Mouse (Mus musculus) bone marrow, adult 2 months (tissue): ENCODE data around the gene Pdzd7. TPM values are rescaled to one million over a fixed set of nuclear protein-coding genes. Genes with fewer than 3 reads are reported as not detected.

Experiments
- H3K27ac ChIP-seq: fragments of 200-500 bp; 2 replicates; pipeline ENCODE4 v1.5.1; 2012; ENCODE audit warnings: low read depth, mild to moderate bottlenecking, control low read depth, inconsistent platforms, low read length; ENCODE audit not compliant: control insufficient read depth, poor library complexity, insufficient read depth
- H3K4me1 ChIP-seq: fragments of 200-500 bp; 2 replicates; pipeline ENCODE4 v1.6.1; 2011; ENCODE audit warnings: low read length; ENCODE audit not compliant: control insufficient read depth, insufficient read depth
- H3K4me3 ChIP-seq: fragments of 200-500 bp; replicated peaks from 2 replicates; pipeline ENCODE3; 2011; ENCODE audit warnings: mild to moderate bottlenecking, low read depth, low read length, control low read depth; ENCODE audit not compliant: control insufficient read depth
- CTCF ChIP-seq: fragments of 200-500 bp; IDR thresholded peaks from 2 replicates; pipeline ENCODE4 v1.5.1; 2011; ENCODE audit warnings: low read length, control low read depth; ENCODE audit not compliant: control insufficient read depth, insufficient read depth
- POLR2A ChIP-seq: fragments of 200-500 bp; IDR thresholded peaks from 2 replicates; pipeline ENCODE4 v1.6.1; 2011; ENCODE audit warnings: low read depth, mild to moderate bottlenecking, control low read depth, low read length, borderline replicate concordance; ENCODE audit not compliant: control insufficient read depth
- WGBS: fragments of 180-500 bp; shearing (Covaris S2); methylation state at CpG from one replicate; pipeline ENCODE4 v1.1.7; 2018; 5-methylcytosine and 5-hydroxymethylcytosine counted together
- polyA plus RNA-seq: library from polyadenylated mRNA; stranded (reverse); fragments of >200 nt; gene quantifications from 2 replicates; pipeline ENCODE4 v1.2.4, GENCODE M21; 2011; ENCODE audit warnings: low replicate concordance; ENCODE audit not compliant: missing spikeins, insufficient read depth, insufficient read length

The Pdzd7 gene
- polyA plus RNA-seq, 1 experiment, result not detected

DNA sequence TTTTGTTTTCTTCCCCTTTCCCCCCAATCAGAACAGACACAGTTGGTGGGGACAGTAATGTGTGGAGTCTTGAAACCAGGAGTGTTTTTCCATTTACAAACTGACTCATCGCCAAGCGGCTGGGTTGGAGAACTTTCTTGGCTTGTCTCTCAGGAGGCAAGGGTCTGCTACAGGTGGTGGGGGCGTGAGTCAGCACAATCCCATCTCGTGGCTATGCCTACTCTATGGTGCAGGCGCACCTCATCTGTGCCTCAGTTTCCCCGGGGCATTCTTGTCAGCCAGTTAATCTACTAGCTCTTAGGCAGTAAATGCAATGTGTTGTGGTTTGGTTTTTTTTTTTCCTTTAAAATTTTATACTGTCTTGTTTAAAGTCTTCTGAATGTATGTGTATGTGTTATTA is 62.2 kb downstream of the Pdzd7 start:
- Histone ChIP-seq H3K27ac (no peak overlapping the region), H3K4me3 (no peak overlapping the region), H3K4me1 (no peaks in the 10 kb centered on the region)
- WGBS, result 85% methylated on average over 6 of the region's 6 CpGs
- TF ChIP-seq POLR2A, result no peak
- no peak for TF ChIP-seq CTCF

DNA sequence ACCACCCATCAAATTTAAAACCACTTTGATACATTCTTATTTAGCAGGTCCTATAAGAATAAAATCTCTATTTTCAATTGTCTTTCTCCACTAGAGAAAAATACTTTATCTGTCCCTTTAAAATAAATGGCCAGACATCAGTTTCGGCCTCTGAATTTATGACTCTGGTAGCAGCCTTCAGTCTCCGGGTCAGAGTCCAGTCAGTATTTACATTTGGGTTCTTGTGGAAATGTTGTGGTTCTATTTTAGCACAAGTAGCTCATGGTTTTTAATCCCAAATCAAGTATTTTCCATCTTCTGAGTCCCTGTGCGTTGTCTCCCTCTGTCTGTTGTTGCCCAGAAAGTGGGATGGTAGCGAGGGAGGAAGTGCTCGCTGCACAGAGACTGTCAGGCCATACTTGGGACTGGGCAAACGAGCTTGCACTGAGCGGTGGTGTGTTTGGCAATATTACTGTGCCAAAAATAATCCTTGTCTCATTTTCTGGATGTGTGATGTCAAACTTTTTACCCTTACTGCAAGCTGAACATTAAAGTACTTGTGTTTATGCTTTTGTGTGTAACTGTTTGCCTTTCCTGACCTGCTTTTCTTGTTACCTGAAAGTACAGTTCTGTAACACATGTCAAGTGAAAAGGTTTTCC is 62.9 kb downstream of the Pdzd7 start:
- no peaks in the 10 kb centered on the region for H3K4me1 ChIP-seq
- 63% methylated on average over 7 of the region's 7 CpGs for WGBS
- TF ChIP-seq POLR2A (no peak), CTCF (no peak)
- H3K4me3 ChIP-seq, result no peak overlapping the region
- H3K27ac ChIP-seq, result no peak overlapping the region

- no peak for TF ChIP-seq CTCF
- TF ChIP-seq POLR2A, result no peak
- Histone ChIP-seq H3K27ac (no peak overlapping the region), H3K4me1 (no peaks in the 10 kb centered on the region), H3K4me3 (no peak overlapping the region)
- WGBS, result 90% methylated on average over 2 of the region's 2 CpGs
Measured at GRCm38 (mm10) chr19:44980787-44981186, 64.7 kb downstream of the Pdzd7 start.

GRCm38 (mm10) chr19:44977148-44977547 is 68.4 kb downstream of the Pdzd7 start:
- Histone ChIP-seq H3K4me3 (no peak overlapping the region), H3K27ac (no peak overlapping the region), H3K4me1 (no peaks in the 10 kb centered on the region)
- WGBS, result 89% methylated on average over 6 of the region's 6 CpGs
- TF ChIP-seq POLR2A (no peak), CTCF (no peak)

Other genes starting within 250 kb of the Pdzd7 start
- gene Slf2, start 114.6 kb downstream of the Pdzd7 start, polyA plus RNA-seq, result 5.7 and 7.7 TPM in 2 replicates
- gene Sema4g, start 56.6 kb downstream of the Pdzd7 start, polyA plus RNA-seq, result 1.2 and 6.5 TPM in 2 replicates
- 6.2 and 13.5 TPM in 2 replicates for gene Twnk, start 40.1 kb downstream of the Pdzd7 start, polyA plus RNA-seq
- 18.7 and 23.9 TPM in 2 replicates for gene Mrpl43, start 39.3 kb downstream of the Pdzd7 start, polyA plus RNA-seq
- 3.1 and 11.2 TPM in 2 replicates for gene Lzts2, start 31.3 kb downstream of the Pdzd7 start, polyA plus RNA-seq
- 8.1 and 13.5 TPM in 2 replicates for gene Sfxn3, start 1.8 kb upstream of the Pdzd7 start, polyA plus RNA-seq
- 1.4 and 2.2 TPM in 2 replicates for gene Kazald1, start 29.5 kb upstream of the Pdzd7 start, polyA plus RNA-seq
- not detected in 2 replicates for gene Tlx1, start 105.0 kb upstream of the Pdzd7 start, polyA plus RNA-seq
- gene Lbx1, start 190.1 kb upstream of the Pdzd7 start, polyA plus RNA-seq, result not detected in 2 replicates